Mouse (Mus musculus): ENCODE measurements around the gene Dexi. TPM values are rescaled to one million over a fixed set of nuclear protein-coding genes. Genes with fewer than 3 reads are reported as not detected.

Dexi gene
- total and polyA plus RNA-seq, 3 experiments: 9.3 to 17.8 TPM; not detected in 1

- Histone ChIP-seq H3K27ac (ENCODE audit: control insufficient read depth, low read depth, low read length) (no peak overlapping the region), H3K36me3 (ENCODE audit: control insufficient read depth in 1 of 2, insufficient read depth in 2 of 2, low read length in 2 of 2) (no peaks in the 10 kb centered on the region), H3K9me3 (replicated peaks; ENCODE audit: insufficient read depth, low read length) (no peaks in the 10 kb centered on the region), H3K4me3 (ENCODE audit: control insufficient read depth in 1 of 2, insufficient read depth in 1 of 2, low read depth in 2 of 2, low read length in 2 of 2) (no peak overlapping the region), H3K79me2 (ENCODE audit: control insufficient read depth, insufficient read depth, low read length, poor library complexity) (no peaks in the 10 kb centered on the region), H3K4me1 (ENCODE audit: control insufficient read depth in 1 of 2, insufficient read depth in 2 of 2, low read length in 2 of 2) (no peaks in the 10 kb centered on the region), H3K27me3 (ENCODE audit: control insufficient read depth in 1 of 2, insufficient read depth in 2 of 2, low read length in 2 of 2) (no peaks in the 10 kb centered on the region; a peak in 1 of 4 replicates), H3K9ac (ENCODE audit: control insufficient read depth, low read depth, low read length, poor library complexity, severe bottlenecking) (no peak overlapping the region)
- TF ChIP-seq MYB (IDR thresholded peaks at IDR 0.05; ENCODE audit: low read depth, low read length) (no peak), ZNF384 (IDR thresholded peaks at IDR 0.05; ENCODE audit: low read depth, low read length) (no peak), KAT2A (conservative IDR thresholded peaks at IDR 0.05; ENCODE audit: low read depth, low read length) (no peak), POLR2AphosphoS2 (IDR thresholded peaks at IDR 0.05; ENCODE audit: low read length) (no peak), RAD21 (IDR thresholded peaks at IDR 0.05; ENCODE audit: low read depth, low read length) (no peak), GABPA (IDR thresholded peaks at IDR 0.05; ENCODE audit: low read depth, low read length) (no peak), CTCF (IDR thresholded peaks at IDR 0.05 in 2 of 3, conservative IDR thresholded peaks at IDR 0.05 in 1 of 3; ENCODE audit: control insufficient read depth in 1 of 3, insufficient read depth in 1 of 3, low read depth in 2 of 3, low read length in 3 of 3, poor library complexity in 1 of 3, severe bottlenecking in 1 of 3) (no peak), E2F4 (IDR thresholded peaks at IDR 0.05; ENCODE audit: borderline replicate concordance, low read depth, low read length) (no peak), EP300 (IDR thresholded peaks at IDR 0.05; ENCODE audit: low read depth in 1 of 2, low read length in 2 of 2) (no peak), MAFK (IDR thresholded peaks at IDR 0.05; ENCODE audit: borderline replicate concordance, low read depth, low read length) (no peak), JUND (IDR thresholded peaks at IDR 0.05; ENCODE audit: low read depth, low read length) (no peak), ETS1 (IDR thresholded peaks at IDR 0.05; ENCODE audit: low read depth, low read length) (no peak), TBP (IDR thresholded peaks at IDR 0.05; ENCODE audit: low read depth, low read length) (no peak), ZMIZ1 (IDR thresholded peaks at IDR 0.05; ENCODE audit: low read depth, low read length) (no peak), MEF2A (IDR thresholded peaks at IDR 0.05; ENCODE audit: extremely low read depth, insufficient replicate concordance, low read depth, low read length, poor library complexity, severe bottlenecking) (no peak)
- no peak for DNase-seq (ENCODE audit: low read depth, low spot score)
Measured at GRCm38 (mm10) chr16:10488769-10489481, 53.9 kb downstream of the Dexi start.

GRCm38 (mm10) chr16:10487895-10488493 lies 54.9 kb downstream of the Dexi start:
- Histone ChIP-seq H3K4me3 (ENCODE audit: control insufficient read depth in 1 of 2, insufficient read depth in 1 of 2, low read depth in 2 of 2, low read length in 2 of 2) (no peak overlapping the region), H3K27ac (ENCODE audit: control insufficient read depth, low read depth, low read length) (no peak overlapping the region)
- TF ChIP-seq MEF2A (IDR thresholded peaks at IDR 0.05; ENCODE audit: extremely low read depth, insufficient replicate concordance, low read depth, low read length, poor library complexity, severe bottlenecking): no peak
- TF ChIP-seq MAZ (IDR thresholded peaks at IDR 0.05; ENCODE audit: low read depth, low read length): no peak
- no peak for TF ChIP-seq ZNF384 (IDR thresholded peaks at IDR 0.05; ENCODE audit: low read depth, low read length)
- no peak for TF ChIP-seq MXI1 (IDR thresholded peaks at IDR 0.05; ENCODE audit: low read depth, low read length)
- TF ChIP-seq TCF12 (IDR thresholded peaks at IDR 0.05; ENCODE audit: low read depth, low read length): no peak
- TF ChIP-seq E2F4 (IDR thresholded peaks at IDR 0.05; ENCODE audit: borderline replicate concordance, low read depth, low read length): no peak
- no peak for TF ChIP-seq NELFE (IDR thresholded peaks at IDR 0.05; ENCODE audit: low read depth, low read length)
- no peak for TF ChIP-seq NRF1 (IDR thresholded peaks at IDR 0.05; ENCODE audit: insufficient read depth, low read depth, low read length, poor library complexity, severe bottlenecking)
- no peak for TF ChIP-seq MYB (IDR thresholded peaks at IDR 0.05; ENCODE audit: low read depth, low read length)
- TF ChIP-seq TAL1 (IDR thresholded peaks at IDR 0.05; ENCODE audit: low read length): no peak
- no peak for TF ChIP-seq SMC3 (IDR thresholded peaks at IDR 0.05; ENCODE audit: low read depth, low read length)
- no peak for TF ChIP-seq UBTF (IDR thresholded peaks at IDR 0.05; ENCODE audit: borderline replicate concordance, insufficient read depth, low read depth, low read length)
- no peak for TF ChIP-seq GATA1 (IDR thresholded peaks at IDR 0.05; ENCODE audit: low read depth, low read length)
- TF ChIP-seq MAX (IDR thresholded peaks at IDR 0.05; ENCODE audit: low read length): no peak

More at GRCm38 (mm10) chr16:10487895-10488493, 54.9 kb downstream of the Dexi start:
- H3K36me3 ChIP-seq (ENCODE audit: control insufficient read depth in 1 of 2, insufficient read depth in 2 of 2, low read length in 2 of 2): no peaks in the 10 kb centered on the region
- H3K9me3 ChIP-seq (replicated peaks; ENCODE audit: insufficient read depth, low read length): no peaks in the 10 kb centered on the region
- no peaks in the 10 kb centered on the region for H3K79me2 ChIP-seq (ENCODE audit: control insufficient read depth, insufficient read depth, low read length, poor library complexity)
- no peak for DNase-seq (ENCODE audit: low read depth, low spot score)
- H3K27me3 ChIP-seq (ENCODE audit: control insufficient read depth in 1 of 2, insufficient read depth in 2 of 2, low read length in 2 of 2): no peaks in the 10 kb centered on the region
- no peaks in the 10 kb centered on the region for H3K4me1 ChIP-seq (ENCODE audit: control insufficient read depth in 1 of 2, insufficient read depth in 2 of 2, low read length in 2 of 2)
- no peak overlapping the region for H3K9ac ChIP-seq (ENCODE audit: control insufficient read depth, low read depth, low read length, poor library complexity, severe bottlenecking)
